25 mouse cellular contexts compared by ENCODE assay signal in genomic region chr11:49154077-49154476, GRCm38 (mm10). TPM values are rescaled to one million over a fixed set of nuclear protein-coding genes. Genes with fewer than 3 reads are reported as not detected.
"Had no signal": no experiment of that assay in that cellular context is flagged by ENCODE, and none has a peak within 500 bp of the region (broad histone marks: within the 10 kb centered on the region; RNA-seq: fewer than 3 reads in every experiment).

Gene Olfr1394, plus strand, starts transcription at chr11:49154377.

- H3K27ac ChIP-seq: neural tube, embryonic 13.5 days; neural tube, embryonic 15.5 days; stomach, embryonic 15.5 days; stomach, postnatal 0 days had no signal

- DNase-seq: retina, postnatal 1 day; right cerebral cortex, adult 18-20 months; right cerebral cortex, postnatal 14 days; right cerebral cortex, postnatal 25 days; right cerebral cortex, postnatal 4 days; spleen, adult 18-20 months; thymus, adult 18-20 months; thymus, adult 2 months; thymus, postnatal 14 days; thymus, postnatal 25 days; thymus, postnatal 36 days; thymus, postnatal 4 days had no signal

- H3K4me1 ChIP-seq: neural tube, embryonic 13.5 days; neural tube, embryonic 15.5 days; stomach, embryonic 15.5 days had no signal

- H3K36me3 ChIP-seq: neural tube, embryonic 13.5 days; neural tube, embryonic 15.5 days; stomach, embryonic 15.5 days had no signal

- H3K27me3 ChIP-seq: neural tube, embryonic 13.5 days; neural tube, embryonic 15.5 days; stomach, embryonic 15.5 days had no signal

- H3K9ac ChIP-seq: neural tube, embryonic 13.5 days; neural tube, embryonic 15.5 days; stomach, embryonic 15.5 days had no signal

- H3K4me3 ChIP-seq: neural tube, embryonic 13.5 days; neural tube, embryonic 15.5 days; stomach, embryonic 15.5 days had no signal

RNA-seq across cellular contexts. Expression of gene Olfr1394, which starts in this region (rescaled TPM):
- total RNA-seq: neutrophil, adult 5-6 weeks had no signal
- polyA plus RNA-seq: neural tube, embryonic 13.5 days; neural tube, embryonic 14.5 days; neural tube, embryonic 15.5 days; small intestine, adult 2 months; spleen, adult 2 months; stomach, embryonic 14.5 days; stomach, embryonic 15.5 days; stomach, embryonic 16.5 days; stomach, postnatal 0 days; testis, adult 2 months; thymus, adult 2 months; thymus, postnatal 0 days; urinary bladder, adult 2 months had no signal
